Mouse (Mus musculus) layer of hippocampus, adult 18-20 months (tissue): ENCODE measurements around the gene Tmco4. TPM values are rescaled to one million over a fixed set of nuclear protein-coding genes. Genes with fewer than 3 reads are reported as not detected.

Source experiments
- DNase-seq, 2 experiments: peaks; one replicate each; pipeline ENCODE4 v3.0.0; 2022; ENCODE audit warnings: low spot score in 2 of 2
- long read RNA-seq: library from polyadenylated mRNA; stranded (forward); transcript quantifications from one replicate; pipeline ENCODE4 v2.0.0, GENCODE M21; 2021
- total RNA-seq, 2 experiments: library from RNA; stranded (reverse); gene quantifications; 2 replicates each; pipeline ENCODE4 v1.2.3; 2021

The Tmco4 gene
- total RNA-seq = 1 to 10 TPM; 2.9 to 3.0 TPM
- long read RNA-seq, partial matches to known transcripts = 0 of 5 reads
- long read RNA-seq, other reads (novel, unspliced or antisense) = 4 of 5 reads

GRCm38 (mm10) chr4:138972827-138973718 lies at the start of gene Tmco4:
TSS of gene Tmco4 (plus strand) at chr4:138972888.
- peak; percentile 51 to 71 for DNase-seq

DNA sequence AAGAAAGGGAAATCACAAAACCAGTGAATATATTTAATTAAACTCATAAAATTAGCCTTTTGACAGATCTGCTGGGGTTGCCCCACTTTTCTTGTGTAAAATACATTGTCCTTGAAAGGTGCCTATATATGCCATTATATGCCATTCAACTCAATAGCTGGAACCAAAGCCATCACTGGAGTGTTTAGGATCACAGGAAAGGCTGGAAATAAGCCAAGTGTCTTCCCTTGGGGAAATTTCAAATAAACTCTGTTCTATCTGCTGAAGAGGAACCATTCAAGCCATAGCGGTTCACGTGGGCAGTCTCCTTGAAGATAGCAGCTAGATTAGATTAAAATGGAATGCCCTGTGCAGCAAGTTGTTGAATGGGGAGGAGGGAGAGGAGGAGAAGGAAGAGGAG lies 47.1 kb upstream of the Tmco4 start:
- no peak for DNase-seq

DNA sequence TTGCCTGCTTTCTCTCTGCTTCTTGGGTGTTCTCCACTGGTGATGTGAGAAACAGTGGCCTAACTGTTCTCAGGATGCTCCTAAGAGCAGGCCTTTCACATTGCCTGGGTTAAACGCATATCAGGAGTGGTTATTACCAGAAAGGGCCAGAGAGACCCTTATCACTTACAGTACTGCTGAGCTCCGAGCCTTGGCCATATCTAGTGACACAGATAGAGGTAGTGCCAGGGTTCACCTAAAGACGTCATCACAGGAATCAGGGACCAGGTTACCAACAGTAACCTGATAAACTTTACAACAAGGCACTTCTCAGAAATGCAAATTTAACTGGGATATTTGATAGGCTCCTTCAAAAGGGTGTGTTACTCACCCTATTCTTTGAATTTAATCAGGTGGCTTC lies 38.8 kb upstream of the Tmco4 start:
- DNase-seq = no peak

GRCm38 (mm10) chr4:138934456-138935145 lies 38.1 kb upstream of the Tmco4 start:
- DNase-seq = peak in 1 of 2 experiments; percentile 52

GRCm38 (mm10) chr4:138938495-138939269 lies 34.0 kb upstream of the Tmco4 start:
- DNase-seq = no peak

DNA sequence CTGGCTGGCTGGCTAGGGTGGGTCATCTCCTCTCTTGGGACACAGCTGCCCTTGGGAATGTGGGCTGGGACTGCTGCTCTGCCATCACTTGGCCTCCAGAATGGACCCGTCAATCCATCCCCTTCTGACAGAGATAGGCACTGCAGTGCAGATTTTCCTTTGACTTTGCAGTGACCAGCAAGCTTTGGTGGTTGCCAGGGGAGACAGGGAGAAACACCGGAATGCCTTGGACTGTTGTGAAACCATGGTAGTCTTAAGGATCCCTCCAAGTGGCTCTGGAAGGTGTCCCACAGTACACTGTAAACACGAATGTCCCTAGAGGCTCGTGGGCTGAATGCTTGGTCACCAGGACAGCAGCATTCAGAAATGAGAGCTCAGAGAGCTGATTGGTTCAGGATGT lies 33.2 kb upstream of the Tmco4 start:
- no peak for DNase-seq

DNA sequence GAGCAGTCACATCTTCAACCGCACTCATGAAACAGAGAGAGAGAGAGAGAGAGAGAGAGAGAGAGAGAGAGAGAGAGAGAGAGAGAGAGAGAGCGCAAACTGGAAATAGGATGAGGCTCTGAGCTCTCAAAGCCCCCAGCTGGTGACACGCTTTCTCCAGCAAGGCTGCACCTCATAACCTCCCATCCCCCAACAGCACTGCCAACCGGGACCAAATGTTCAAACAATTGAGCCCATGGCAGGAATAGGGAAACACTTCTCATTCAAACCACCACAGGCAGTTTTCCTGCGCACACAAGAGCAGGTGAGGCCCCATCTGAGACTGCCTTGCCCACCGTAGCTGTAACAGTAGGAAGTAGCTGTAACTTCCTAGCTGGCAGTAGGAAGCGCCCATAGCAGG lies 31.3 kb upstream of the Tmco4 start:
- DNase-seq = no peak

DNA sequence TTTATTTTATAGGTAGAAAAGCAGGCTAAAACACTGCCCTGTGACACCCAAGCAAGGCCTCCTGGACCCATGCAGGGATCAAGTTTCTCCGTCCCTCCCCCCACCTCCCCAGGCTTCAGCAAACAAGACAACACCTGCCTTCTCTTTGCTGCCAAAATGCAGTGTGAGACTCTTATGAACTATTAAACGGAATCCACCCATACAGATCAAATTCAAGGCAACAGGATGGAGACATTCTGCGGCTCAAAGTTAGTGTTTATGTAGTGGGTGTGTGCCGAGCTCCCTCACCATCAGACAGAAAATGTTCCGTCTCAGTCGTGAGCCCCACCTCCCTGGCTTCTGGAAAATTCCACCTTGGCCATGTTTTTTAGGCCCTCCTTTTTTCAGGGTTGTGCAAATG lies 30.7 kb upstream of the Tmco4 start:
- DNase-seq = no peak

DNA sequence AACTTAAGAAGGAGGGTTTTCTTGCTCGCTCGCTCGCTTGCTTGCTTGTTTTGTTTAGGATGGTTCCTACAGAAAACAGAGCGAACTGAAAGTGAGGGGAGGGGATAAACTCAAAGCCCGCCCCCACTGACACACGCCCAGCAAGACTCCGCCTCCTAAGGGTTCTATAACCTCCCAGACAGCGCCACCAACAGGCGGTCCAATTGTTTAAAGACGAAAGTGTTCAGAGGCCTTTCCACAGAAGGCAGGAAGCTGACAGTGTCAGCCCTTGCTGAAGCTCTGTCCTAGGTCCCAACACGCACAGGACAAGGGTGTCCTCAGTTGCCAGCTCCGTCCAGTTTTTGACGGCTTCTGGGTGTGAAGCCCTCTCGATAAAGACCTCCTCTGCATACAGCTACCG lies 29.0 kb upstream of the Tmco4 start:
- peak in 1 of 2 experiments; percentile 51 for DNase-seq

DNA sequence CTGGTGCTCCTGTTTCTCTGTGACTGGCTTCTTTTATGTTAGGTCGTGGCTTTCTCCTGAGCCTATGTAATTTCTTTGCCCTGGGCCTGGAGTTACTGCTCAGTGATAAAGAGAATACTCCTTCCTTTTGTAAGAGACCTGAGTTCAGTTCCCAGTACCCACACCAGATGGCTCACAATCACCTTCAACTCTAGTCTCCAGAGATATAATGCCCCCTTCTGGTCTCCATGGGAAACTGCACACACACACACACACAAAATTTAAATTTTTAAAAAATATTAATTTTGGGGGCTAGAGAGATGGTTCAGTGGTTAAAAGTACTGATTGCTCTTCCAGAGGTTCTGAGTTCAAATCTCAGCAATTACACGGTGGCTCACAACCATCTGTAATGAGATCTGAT lies 24.4 kb upstream of the Tmco4 start:
- no peak for DNase-seq

GRCm38 (mm10) chr4:138958612-138959011 lies 14.1 kb upstream of the Tmco4 start:
- no peak for DNase-seq

DNA sequence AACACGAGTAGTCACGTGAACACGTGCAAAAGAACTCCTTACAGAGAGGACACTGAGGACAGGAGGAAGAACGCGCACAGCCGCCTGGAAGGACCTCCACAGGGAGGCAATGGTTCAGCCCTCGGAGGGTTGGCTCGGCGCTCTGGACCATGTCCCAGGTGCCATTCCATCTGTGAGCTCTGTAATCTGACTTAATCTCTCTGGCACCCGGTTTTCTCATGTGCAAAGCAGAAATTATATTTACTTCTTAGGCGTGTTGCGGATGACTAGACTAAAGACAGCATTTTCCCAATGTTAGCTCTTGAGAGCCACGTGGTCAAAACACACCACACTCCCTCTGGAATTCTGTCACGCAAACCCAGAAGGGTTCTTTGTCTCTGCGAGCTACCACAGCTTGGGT lies 13.6 kb upstream of the Tmco4 start:
- DNase-seq = peak in 1 of 2 experiments; percentile 42

- DNase-seq = peak in 1 of 2 experiments; percentile 68
These were observed 12.8 kb upstream of the Tmco4 start for GRCm38 (mm10) chr4:138959926-138960325.

DNA sequence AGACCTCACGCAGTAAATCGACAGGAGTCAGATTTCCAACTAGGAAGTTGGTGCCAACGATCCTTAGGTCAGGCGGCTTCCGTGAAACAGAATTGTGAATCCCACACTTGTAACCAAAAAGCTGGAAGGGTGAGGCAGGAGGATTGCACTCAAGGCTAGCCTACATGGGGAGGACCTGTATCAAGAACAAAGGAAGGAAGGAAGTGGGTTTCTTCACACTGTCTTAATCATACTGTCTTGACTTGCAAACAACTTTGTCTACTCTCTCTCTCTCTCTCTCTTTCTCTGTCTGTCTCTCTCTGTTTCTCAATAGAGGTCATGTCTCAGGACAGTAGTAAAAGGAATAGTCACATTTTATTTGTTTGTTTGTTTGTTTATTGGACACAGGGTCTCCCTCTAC lies 10.0 kb upstream of the Tmco4 start:
- DNase-seq = no peak

DNA sequence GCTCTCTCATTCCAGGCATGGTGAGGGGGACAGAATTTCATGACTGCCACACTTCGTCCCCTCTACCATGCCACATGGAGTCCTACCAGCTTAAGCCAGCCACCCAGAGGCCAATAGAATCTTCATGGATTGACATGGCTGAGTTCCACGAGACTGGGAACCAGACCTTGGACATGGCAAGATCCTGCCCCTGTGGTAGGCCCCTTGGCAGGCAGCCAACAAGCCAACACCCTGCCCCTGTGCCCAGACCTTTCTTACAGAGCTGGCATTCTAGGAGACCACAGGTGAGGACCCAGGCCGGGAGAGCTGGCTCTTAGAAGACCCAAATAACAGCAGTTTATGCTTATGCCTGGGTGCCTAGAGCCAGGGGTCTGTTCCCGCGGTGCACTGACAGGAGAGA lies 6.8 kb upstream of the Tmco4 start:
- no peak for DNase-seq

GRCm38 (mm10) chr4:138966866-138967265 lies 5.8 kb upstream of the Tmco4 start, which contains the start of gene Rnf186:
TSS of gene Rnf186 (plus strand) at chr4:138967112.
- DNase-seq = no peak

GRCm38 (mm10) chr4:138967485-138967884 lies 5.2 kb upstream of the Tmco4 start:
- DNase-seq = no peak

DNA sequence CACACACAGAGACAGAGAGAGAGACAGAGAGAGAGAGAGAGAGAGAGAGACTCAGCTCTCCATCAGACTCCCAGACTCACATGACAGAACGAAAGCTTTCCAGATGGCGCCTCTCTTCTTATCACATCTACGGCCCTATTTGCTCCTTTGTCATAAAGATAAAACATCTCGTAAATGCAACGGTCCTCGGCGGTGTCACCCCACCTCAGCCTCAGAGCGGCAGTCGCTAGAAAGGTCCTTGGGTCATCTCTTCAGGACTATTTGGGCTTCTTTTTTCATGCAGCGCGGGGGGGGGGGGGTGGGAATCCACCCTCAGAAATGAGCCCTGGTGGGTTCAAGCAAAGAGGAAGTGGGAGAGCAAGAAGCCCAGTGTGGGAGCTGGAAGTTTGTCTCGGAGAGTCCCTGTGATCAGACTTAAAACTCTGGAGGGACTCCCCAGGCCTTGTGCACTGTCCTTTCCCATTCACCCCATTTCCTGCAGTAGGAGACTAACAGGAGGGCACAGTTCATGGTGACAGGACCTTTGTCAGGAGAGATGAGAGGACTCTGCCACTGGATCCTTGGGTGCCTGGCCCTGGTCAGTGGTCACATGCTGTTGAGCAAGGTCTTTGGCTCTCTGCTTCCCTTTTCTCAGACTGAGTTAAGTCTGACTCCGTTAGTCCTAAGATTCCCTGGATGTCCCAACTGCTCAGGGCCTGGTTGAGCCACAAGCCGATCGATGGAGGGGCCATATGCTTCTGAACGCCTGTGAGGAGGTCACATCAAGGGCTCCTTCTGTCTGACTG lies 3.7 kb upstream of the Tmco4 start:
- DNase-seq = no peak

DNA sequence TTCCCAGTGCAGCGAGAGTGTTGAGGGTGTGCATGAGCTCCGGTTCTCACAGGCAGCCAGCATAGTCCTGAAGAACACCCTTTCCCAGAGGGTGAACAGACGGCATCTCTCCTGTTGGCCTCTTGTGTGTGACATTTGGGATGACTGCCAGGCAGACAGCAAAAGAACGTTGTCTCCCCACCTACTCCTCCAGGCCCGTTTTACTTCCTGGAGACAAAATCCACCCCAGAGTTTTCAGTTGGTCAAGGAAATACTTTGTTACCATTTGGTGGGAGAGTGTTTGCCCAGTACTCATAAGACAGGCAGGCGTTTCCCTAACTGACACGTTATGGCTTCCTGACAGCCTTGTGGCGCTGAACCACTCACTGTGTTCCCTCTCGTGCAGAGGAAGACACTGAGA lies 3.0 kb upstream of the Tmco4 start:
- no peak for DNase-seq

GRCm38 (mm10) chr4:138971371-138971770 lies 1.3 kb upstream of the Tmco4 start:
- DNase-seq = no peak
